In genomic region chr4:58545888-58546432, GRCm38 (mm10) we compare ENCODE assay signal across 11 mouse cellular contexts. TPM values are rescaled to one million over a fixed set of nuclear protein-coding genes. Genes with fewer than 3 reads are reported as not detected.
DNase-seq lines count a peak whose midpoint lies in the region; ATAC-seq and TF ChIP-seq lines count a peak whose summit lies in the region.
"Had no signal": no experiment of that assay in that cellular context is flagged by ENCODE, and none has a peak within 500 bp of the region (broad histone marks: within the 10 kb centered on the region; RNA-seq: fewer than 3 reads in every experiment).

No protein-coding gene starts in this region.

- peak overlapping the region; percentile 7; the same call in 1 of the 2 replicates for H3K27ac ChIP-seq in liver, embryonic 11.5 days (ENCODE audit: low read depth, low read length)
- H3K27ac ChIP-seq in liver, embryonic 12.5 days: no peak overlapping the region
- peak overlapping the region; percentile 55; the same call in 1 of the 2 replicates for H3K27ac ChIP-seq in embryonic facial prominence, embryonic 12.5 days
- no peak overlapping the region for H3K27ac ChIP-seq in kidney, postnatal 0 days

- no peak overlapping the region for H3K9ac ChIP-seq in liver, embryonic 11.5 days (ENCODE audit: low read depth, low read length)
- no peak overlapping the region for H3K9ac ChIP-seq in liver, embryonic 12.5 days
- no peak overlapping the region for H3K9ac ChIP-seq in embryonic facial prominence, embryonic 12.5 days
- no peak overlapping the region for H3K9ac ChIP-seq in kidney, postnatal 0 days (ENCODE audit: low read depth, low read length)

- no peaks in the 10 kb centered on the region for H3K9me3 ChIP-seq in liver, embryonic 11.5 days (ENCODE audit: control insufficient read depth, low read length)
- H3K9me3 ChIP-seq in liver, embryonic 12.5 days (replicated peaks): no peaks in the 10 kb centered on the region
- H3K9me3 ChIP-seq in embryonic facial prominence, embryonic 12.5 days: no peaks in the 10 kb centered on the region
- H3K9me3 ChIP-seq in kidney, postnatal 0 days (replicated peaks; ENCODE audit: low read length): no peaks in the 10 kb centered on the region
- H3K9me3 ChIP-seq: megakaryocyte, embryonic 14.5 days had no signal

- no peak for DNase-seq in liver, embryonic 11.5 days (ENCODE audit: low spot score)
- peak; percentile 44 for DNase-seq in kidney, postnatal 0 days (ENCODE audit: low spot score)
- no peak for DNase-seq in left cerebral cortex, postnatal 25 days (ENCODE audit: low spot score in 2 of 2)
- DNase-seq in layer of hippocampus, postnatal 10 days (ENCODE audit: low spot score in 2 of 2): no peak
- DNase-seq in right cerebral cortex, postnatal 36 days (ENCODE audit: low spot score in 2 of 2): no peak
- DNase-seq: spleen, adult 18-20 months had no signal

- 39% methylated on average over 9 of the region's 9 CpGs for WGBS in liver, embryonic 11.5 days
- WGBS in liver, embryonic 12.5 days (ENCODE audit: insufficient replicate concordance): 36% methylated on average over 9 of the region's 9 CpGs
- WGBS in embryonic facial prominence, embryonic 12.5 days: 30% methylated on average over 9 of the region's 9 CpGs
- 31% methylated on average over 9 of the region's 9 CpGs for WGBS in kidney, postnatal 0 days

- H3K4me3 ChIP-seq in liver, embryonic 11.5 days (ENCODE audit: low read depth, low read length): no peak overlapping the region
- no peak overlapping the region for H3K4me3 ChIP-seq in liver, embryonic 12.5 days
- no peak overlapping the region for H3K4me3 ChIP-seq in embryonic facial prominence, embryonic 12.5 days
- H3K4me3 ChIP-seq in kidney, postnatal 0 days (replicated peaks; ENCODE audit: low read depth, low read length): no peak overlapping the region
- H3K4me3 ChIP-seq: megakaryocyte, embryonic 14.5 days had no signal

- no peak for ATAC-seq in liver, embryonic 11.5 days (replicated peaks; ENCODE audit: low FRiP score)
- ATAC-seq in liver, embryonic 12.5 days: no peak
- 0 out of 2 replicates have a peak, but pooled peaks have one; percentile 49 for ATAC-seq in embryonic facial prominence, embryonic 12.5 days (ENCODE audit: insufficient number of reproducible peaks, insufficient read depth, low FRiP score, low TSS enrichment)
- ATAC-seq in kidney, postnatal 0 days (replicated peaks; ENCODE audit: low FRiP score, low read depth): no peak
- peak; percentile 43; the same call in 1 of the 2 replicates for ATAC-seq in megakaryocyte, adult 5-6 weeks (ENCODE audit: poor library complexity, severe bottlenecking)

- intact Hi-C loops in left cerebral cortex, postnatal 25 days (cut with DNase I): no loop called here

- H3K36me3 ChIP-seq in liver, embryonic 11.5 days (ENCODE audit: control insufficient read depth, insufficient read depth, low read length): no peaks in the 10 kb centered on the region
- no peaks in the 10 kb centered on the region for H3K36me3 ChIP-seq in liver, embryonic 12.5 days
- peaks cover 39% of the 10 kb centered on the region for H3K36me3 ChIP-seq in embryonic facial prominence, embryonic 12.5 days
- 0 out of 2 replicates have a peak, but pooled peaks cover 3% of the 10 kb centered on the region for H3K36me3 ChIP-seq in kidney, postnatal 0 days (ENCODE audit: insufficient read depth, low read length)

- no peaks in the 10 kb centered on the region for H3K27me3 ChIP-seq in liver, embryonic 11.5 days (replicated peaks; ENCODE audit: control insufficient read depth, insufficient read depth, low read length)
- H3K27me3 ChIP-seq in liver, embryonic 12.5 days (replicated peaks): no peaks in the 10 kb centered on the region; the same call in 1 of the 2 replicates
- H3K27me3 ChIP-seq in embryonic facial prominence, embryonic 12.5 days: no peaks in the 10 kb centered on the region
- no peaks in the 10 kb centered on the region for H3K27me3 ChIP-seq in kidney, postnatal 0 days (ENCODE audit: insufficient read depth, low read length)

- H3K4me1 ChIP-seq in liver, embryonic 11.5 days (replicated peaks; ENCODE audit: control insufficient read depth, insufficient read depth, low read length): peaks cover 16% of the 10 kb centered on the region
- H3K4me1 ChIP-seq in liver, embryonic 12.5 days: 0 out of 2 replicates have a peak, but pooled peaks cover 4% of the 10 kb centered on the region
- H3K4me1 ChIP-seq in embryonic facial prominence, embryonic 12.5 days: peaks cover 58% of the 10 kb centered on the region
- H3K4me1 ChIP-seq in kidney, postnatal 0 days (replicated peaks; ENCODE audit: insufficient read depth, low read length): 0 out of 2 replicates have a peak, but pooled peaks cover 4% of the 10 kb centered on the region
- H3K4me1 ChIP-seq: megakaryocyte, embryonic 14.5 days had no signal

- TF ChIP-seq CTCF in kidney, postnatal 0 days (IDR thresholded peaks at IDR 0.05; ENCODE audit: low read depth): no peak

- no peak overlapping the region for H3K4me2 ChIP-seq in liver, embryonic 11.5 days
- H3K4me2 ChIP-seq in liver, embryonic 12.5 days: no peak overlapping the region
- peak overlapping the region; percentile 1; the same call in 1 of the 2 replicates for H3K4me2 ChIP-seq in embryonic facial prominence, embryonic 12.5 days (replicated peaks)
- no peak overlapping the region for H3K4me2 ChIP-seq in kidney, postnatal 0 days (ENCODE audit: low read length)

RNA-seq across cellular contexts. Expression of gene Lpar1, which starts 7.7 kb away (rescaled TPM):
- polyA plus RNA-seq in liver, embryonic 11.5 days (2014; fragmentation: Nextera tagmentation; extraction: Ambion mirVana): 21.3 and 24.7 TPM in 2 replicates
- 8.8 and 10.9 TPM in 2 replicates for polyA plus RNA-seq in liver, embryonic 12.5 days (2016; fragmentation: Nextera tagmentation; extraction: Ambion mirVana)
- polyA plus RNA-seq in embryonic facial prominence, embryonic 12.5 days (2016; fragmentation: Nextera tagmentation; extraction: Ambion mirVana): 194 and 195 TPM in 2 replicates
- polyA plus RNA-seq in kidney, postnatal 0 days (2015; fragmentation: Nextera tagmentation; extraction: Ambion mirVana): 23.1 and 24.9 TPM in 2 replicates
- 0.05 and 0.80 TPM in 2 replicates for total RNA-seq in megakaryocyte, adult 5-6 weeks (2015)
- 0.04 TPM in 1 of 2 replicates, not detected in the other for total RNA-seq in megakaryocyte, adult 5-6 weeks (2017)
- 10 to 100 TPM; 19.2 to 21.0 TPM for total RNA-seq in left cerebral cortex, postnatal 25 days (2021)
- total RNA-seq in layer of hippocampus, postnatal 10 days (2021): 1 to 10 TPM; 8.0 to 9.9 TPM
- total RNA-seq: MEL had no signal

Comparison
In these comparisons a context has a peak if more than half of its experiments do, and no peak if none do; other contexts are left out.
1. H3K27ac ChIP-seq: peak in liver, embryonic 11.5 days (single experiment) and embryonic facial prominence, embryonic 12.5 days (single experiment); none in liver, embryonic 12.5 days (single experiment) and kidney, postnatal 0 days (single experiment).
2. ATAC-seq: peak in embryonic facial prominence, embryonic 12.5 days (single experiment) and megakaryocyte, adult 5-6 weeks (single experiment); none in liver, embryonic 11.5 days (single experiment), liver, embryonic 12.5 days (single experiment) and kidney, postnatal 0 days (single experiment).